Mouse (Mus musculus) cerebellum, postnatal 36 days (tissue): ENCODE measurements around the gene Olfr127.
"Not testable (repeated sequence)": the region's sequence is repeated elsewhere in the genome, so short reads cannot be mapped to it uniquely, and the experiment has no call there.

Source experiments
- DNase-seq, 2 experiments: peaks; one replicate each; pipeline ENCODE4 v3.0.0; 2021 to 2022; ENCODE audit warnings: mixed read lengths in 2 of 2

Olfr127 gene

DNA sequence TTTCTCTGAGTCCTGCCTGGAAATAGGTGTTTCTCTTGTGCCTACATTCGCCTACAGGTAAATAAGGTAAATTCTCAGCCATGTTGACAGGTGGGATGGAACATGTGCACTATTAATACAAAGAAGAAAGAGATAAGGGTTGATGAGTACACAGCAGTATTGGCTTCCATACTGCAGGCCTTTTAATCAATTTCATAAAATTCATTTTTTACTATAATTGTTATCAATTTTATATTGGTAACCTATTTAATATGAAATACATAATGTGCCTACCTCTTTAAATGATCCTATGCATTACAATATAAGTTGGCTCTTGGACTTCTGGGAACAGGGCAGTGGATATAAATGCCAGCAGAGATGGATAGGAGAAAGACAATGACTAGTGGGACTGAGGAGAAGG is at the start of gene Olfr127:
Olfr127 (plus strand) TSS at position 301 of the 400 bp plus-strand sequence.
- no peak for DNase-seq

DNA sequence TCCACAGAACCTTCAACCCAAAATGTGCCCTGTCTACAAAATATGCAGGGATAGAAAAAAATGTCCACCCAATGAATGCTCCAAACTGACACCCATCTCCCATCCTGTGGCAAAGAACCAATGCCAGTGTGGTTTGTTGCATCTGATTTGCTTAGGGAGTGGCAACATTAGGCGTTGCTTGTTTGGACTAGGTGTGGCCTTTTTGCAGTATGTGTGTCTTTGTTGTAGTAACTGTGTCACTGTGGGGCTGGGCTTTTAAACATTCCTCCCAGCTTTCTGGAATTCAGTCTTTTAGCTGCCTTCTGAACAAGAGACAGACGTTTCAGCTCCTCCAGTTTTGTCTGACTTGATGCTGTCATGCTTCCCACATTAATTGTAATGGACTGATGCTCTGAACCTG is 36.3 kb upstream of the Olfr127 start:
- DNase-seq = no peak

DNA sequence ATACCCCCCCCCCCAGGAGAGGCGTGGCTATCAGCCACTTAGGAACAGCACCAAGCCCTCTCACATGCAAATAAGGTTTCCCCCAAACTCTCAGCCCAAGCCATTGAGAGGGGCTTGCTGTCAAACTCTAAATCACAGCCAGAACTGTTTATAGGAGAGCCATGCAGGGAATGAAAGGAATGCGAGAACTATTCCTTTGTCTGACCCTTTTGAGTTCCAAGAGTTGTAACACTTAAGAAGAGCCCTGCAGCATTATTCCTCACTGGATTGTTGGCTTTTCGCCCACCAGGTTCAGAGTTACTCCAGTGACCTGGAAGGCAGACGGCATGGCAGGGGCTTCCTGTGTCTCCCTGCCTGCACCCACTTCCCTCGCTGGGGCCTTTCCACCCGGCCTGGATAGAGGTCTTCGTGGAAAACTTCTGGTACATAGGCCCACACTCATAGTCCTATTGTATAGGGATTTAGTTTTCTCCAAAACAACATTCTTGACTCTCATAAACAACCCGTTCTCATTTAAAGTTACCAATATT is 30.5 kb upstream of the Olfr127 start:
- no peak for DNase-seq

DNA sequence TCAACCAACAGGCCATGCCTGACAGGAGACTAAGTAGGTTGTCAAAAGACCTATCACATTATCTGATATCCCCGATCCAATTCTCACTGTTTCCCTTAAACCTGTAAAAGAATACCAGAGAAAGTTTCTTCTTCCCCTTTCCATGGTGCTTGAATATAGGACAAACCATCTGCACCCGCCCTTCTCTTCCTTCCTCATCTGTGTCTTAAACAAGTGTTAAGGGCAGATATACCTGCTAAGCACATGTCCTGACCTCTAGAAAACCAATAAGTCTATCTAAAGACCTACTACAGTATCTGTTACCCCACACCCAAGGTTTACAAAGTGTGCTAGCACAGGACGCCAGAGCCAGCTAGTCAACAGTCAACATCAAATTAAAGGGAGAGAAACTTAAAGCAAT is 26.4 kb upstream of the Olfr127 start:
- no peak for DNase-seq

DNA sequence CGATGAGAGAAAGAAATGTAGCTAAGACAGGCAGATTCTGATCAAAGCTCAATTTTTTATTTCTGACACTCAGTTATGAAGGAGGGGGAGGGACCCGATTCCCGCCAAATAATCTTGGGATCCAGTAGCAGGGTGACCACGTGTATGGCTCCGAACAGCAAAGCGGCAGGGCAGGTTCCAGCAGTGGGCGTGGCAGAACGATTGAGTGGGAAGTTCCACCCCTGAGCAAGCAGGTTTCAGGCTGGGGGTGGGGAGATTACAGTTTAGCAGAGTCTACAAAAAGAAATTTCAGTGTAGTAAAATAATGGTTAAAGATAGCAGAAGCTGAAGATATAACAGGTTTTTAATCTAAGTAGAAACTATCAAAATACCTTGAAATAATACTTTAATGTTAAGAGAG is 6.6 kb downstream of the Olfr127 start:
- DNase-seq = not testable (repeated sequence)

DNA sequence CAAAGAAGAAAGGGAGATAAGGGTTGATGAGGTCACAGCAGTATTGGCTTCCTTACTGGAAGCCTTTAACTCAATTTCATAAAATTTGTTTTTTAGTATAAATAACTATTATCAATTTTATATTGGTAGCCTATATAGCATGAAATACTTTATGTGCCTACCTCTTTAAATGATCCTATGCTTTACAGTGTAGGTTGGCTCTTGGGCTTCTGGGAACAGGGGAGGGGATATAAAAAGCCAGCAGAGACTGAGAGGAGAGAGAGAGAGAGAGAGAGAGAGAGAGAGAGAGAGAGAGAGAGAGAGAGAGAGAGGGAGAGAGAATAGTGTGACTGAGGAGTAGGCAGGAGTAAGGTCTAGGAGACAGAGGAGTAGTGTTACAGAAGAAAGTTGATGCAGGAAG is 20.0 kb downstream of the Olfr127 start, which contains the start of gene Olfr128:
Olfr128 (plus strand) TSS at position 301 of the 400 bp plus-strand sequence.
- DNase-seq = no peak

DNA sequence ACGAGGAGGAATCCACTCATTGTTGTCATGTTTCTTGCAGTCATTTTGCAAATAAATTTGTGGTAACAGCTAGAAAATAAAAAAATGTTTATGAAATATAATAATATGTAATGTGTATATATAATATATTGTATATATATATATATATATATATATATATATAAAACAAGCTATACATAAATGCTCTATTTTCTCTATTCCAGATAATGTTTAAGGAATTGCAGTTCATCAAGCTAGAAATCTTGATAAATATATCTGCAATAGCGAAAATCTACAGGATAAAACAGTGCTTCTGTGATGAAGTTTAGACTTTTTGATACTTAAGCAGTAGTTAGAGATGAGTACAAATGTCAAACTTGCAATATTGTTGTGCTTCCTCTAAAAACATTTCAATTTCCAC is 52.7 kb downstream of the Olfr127 start, which contains the start of gene Olfr761:
Olfr761 (minus strand) TSS at position 101 of the 400 bp plus-strand sequence.
- no peak for DNase-seq
